Mouse (Mus musculus) stomach, embryonic 16.5 days (tissue): ENCODE measurements at regions not wholly inside any gene's neighbourhood (a gene's known extent, or its start where the extent isn't known, plus 50 kb on each side); places are given as distances from the start of the nearest gene placed in this dataset.

Experiments used
- ATAC-seq: fragments of 200-750 bp; cut with Nextera tagmentation; 2 replicates; pipeline ENCODE4 v1.8.0; 2017; ENCODE audit warnings: moderate number of reproducible peaks, moderate TSS enrichment; ENCODE audit not compliant: insufficient read depth, low FRiP score
- H3K27ac ChIP-seq: fragments of 300-500 bp; sonication (generic); 2 replicates; pipeline ENCODE4 v1.5.1; 2014; ENCODE audit warnings: low read length
- H3K27me3 ChIP-seq: fragments of 300-500 bp; sonication (generic); 2 replicates; pipeline ENCODE4 v1.6.1; 2014; ENCODE audit warnings: low read length, control low read depth, mixed read lengths; ENCODE audit not compliant: control insufficient read depth, insufficient read depth
- H3K36me3 ChIP-seq: fragments of 300-500 bp; sonication (generic); 2 replicates; pipeline ENCODE4 v1.6.1; 2014; ENCODE audit warnings: low read length; ENCODE audit not compliant: control insufficient read depth, insufficient read depth
- H3K4me1 ChIP-seq: fragments of 300-500 bp; sonication (generic); 2 replicates; pipeline ENCODE4 v1.6.1; 2014; ENCODE audit warnings: low read length, control low read depth, mixed read lengths; ENCODE audit not compliant: control insufficient read depth, insufficient read depth
- H3K4me2 ChIP-seq: fragments of 300-500 bp; sonication (generic); 2 replicates; pipeline ENCODE4 v1.6.1; 2014; ENCODE audit warnings: low read depth, low read length, mixed read lengths
- H3K4me3 ChIP-seq: fragments of 300-500 bp; sonication (generic); replicated peaks from 2 replicates; pipeline ENCODE4 v1.5.1; 2014; ENCODE audit warnings: mild to moderate bottlenecking, low read length
- H3K9ac ChIP-seq: fragments of 300-500 bp; sonication (generic); 2 replicates; pipeline ENCODE4 v1.6.1; 2014; ENCODE audit warnings: low read length
- H3K9me3 ChIP-seq: fragments of 300-500 bp; sonication (generic); replicated peaks from 2 replicates; pipeline ENCODE4 v1.6.1; 2016; ENCODE audit warnings: low read length, control low read depth; ENCODE audit not compliant: control insufficient read depth
- WGBS: fragments of 180-500 bp; shearing (Covaris S2); extraction: QIAGEN DNeasy Blood & Tissue Kit; methylation state at CpG from one replicate; pipeline ENCODE4 v1.1.7; 2014; 5-methylcytosine and 5-hydroxymethylcytosine counted together

GRCm38 (mm10) chr5:119579806-119580205 lies 90.7 kb upstream of the Tbx3 start:
- no peaks in the 10 kb centered on the region for H3K36me3 ChIP-seq
- WGBS, result 71% methylated on average over 2 of the region's 2 CpGs
- no peaks in the 10 kb centered on the region for H3K4me1 ChIP-seq
- no peak overlapping the region for H3K4me3 ChIP-seq
- no peak for ATAC-seq
- no peak overlapping the region for H3K9ac ChIP-seq
- no peaks in the 10 kb centered on the region for H3K27me3 ChIP-seq
- no peak overlapping the region for H3K27ac ChIP-seq
- no peak overlapping the region for H3K4me2 ChIP-seq
- H3K9me3 ChIP-seq, result no peaks in the 10 kb centered on the region

- Histone ChIP-seq H3K4me1 (no peaks in the 10 kb centered on the region), H3K4me3 (no peak overlapping the region), H3K36me3 (no peaks in the 10 kb centered on the region), H3K4me2 (no peak overlapping the region), H3K27me3 (no peaks in the 10 kb centered on the region), H3K9me3 (no peaks in the 10 kb centered on the region), H3K27ac (no peak overlapping the region), H3K9ac (no peak overlapping the region)
- ATAC-seq, result no peak
- WGBS, result 30% methylated on average over 6 of the region's 6 CpGs
Observed at GRCm38 (mm10) chr5:119580395-119580794, 90.1 kb upstream of the Tbx3 start.

GRCm38 (mm10) chr5:119580798-119581197 lies 89.7 kb upstream of the Tbx3 start:
- Histone ChIP-seq H3K27me3 (no peaks in the 10 kb centered on the region), H3K9ac (no peak overlapping the region), H3K27ac (no peak overlapping the region), H3K4me2 (no peak overlapping the region), H3K9me3 (no peaks in the 10 kb centered on the region), H3K4me1 (no peaks in the 10 kb centered on the region), H3K36me3 (no peaks in the 10 kb centered on the region), H3K4me3 (no peak overlapping the region)
- ATAC-seq, result no peak
- 51% methylated on average over 2 of the region's 2 CpGs for WGBS

- ATAC-seq, result no peak
- H3K27me3 ChIP-seq, result no peaks in the 10 kb centered on the region
- no peak overlapping the region for H3K4me3 ChIP-seq
- H3K4me2 ChIP-seq, result no peak overlapping the region
- no peak overlapping the region for H3K27ac ChIP-seq
- WGBS, result 83% methylated on average over 2 of the region's 2 CpGs
- H3K36me3 ChIP-seq, result no peaks in the 10 kb centered on the region
- 0 out of 2 replicates have a peak, but pooled peaks cover 8% of the 10 kb centered on the region for H3K4me1 ChIP-seq
- H3K9me3 ChIP-seq, result no peaks in the 10 kb centered on the region
- H3K9ac ChIP-seq, result no peak overlapping the region
Observed at GRCm38 (mm10) chr5:119584389-119584788, 86.1 kb upstream of the Tbx3 start.

- Histone ChIP-seq H3K4me1 (0 out of 2 replicates have a peak, but pooled peaks cover 8% of the 10 kb centered on the region), H3K27ac (no peak overlapping the region), H3K4me3 (no peak overlapping the region), H3K27me3 (no peaks in the 10 kb centered on the region), H3K9ac (no peak overlapping the region), H3K36me3 (no peaks in the 10 kb centered on the region), H3K4me2 (no peak overlapping the region), H3K9me3 (no peaks in the 10 kb centered on the region)
- 88% methylated on average over 5 of the region's 5 CpGs for WGBS
- no peak for ATAC-seq
Observed at GRCm38 (mm10) chr5:119584914-119585313, 85.6 kb upstream of the Tbx3 start.

GRCm38 (mm10) chr5:119586391-119587058 lies 83.9 kb upstream of the Tbx3 start:
- Histone ChIP-seq H3K4me2 (no peak overlapping the region), H3K9me3 (no peaks in the 10 kb centered on the region), H3K36me3 (no peaks in the 10 kb centered on the region), H3K27ac (no peak overlapping the region), H3K9ac (no peak overlapping the region), H3K27me3 (no peaks in the 10 kb centered on the region), H3K4me3 (no peak overlapping the region), H3K4me1 (0 out of 2 replicates have a peak, but pooled peaks cover 8% of the 10 kb centered on the region)
- ATAC-seq, result no peak
- 81% methylated on average over 12 of the region's 12 CpGs for WGBS

GRCm38 (mm10) chr5:119587239-119587811 lies 83.1 kb upstream of the Tbx3 start:
- no peaks in the 10 kb centered on the region for H3K36me3 ChIP-seq
- 0 out of 2 replicates have a peak, but pooled peaks cover 8% of the 10 kb centered on the region for H3K4me1 ChIP-seq
- H3K27ac ChIP-seq, result no peak overlapping the region
- H3K9ac ChIP-seq, result no peak overlapping the region
- H3K9me3 ChIP-seq, result no peaks in the 10 kb centered on the region
- H3K4me2 ChIP-seq, result no peak overlapping the region
- ATAC-seq, result no peak
- WGBS, result 38% methylated on average over 12 of the region's 12 CpGs
- no peaks in the 10 kb centered on the region for H3K27me3 ChIP-seq
- no peak overlapping the region for H3K4me3 ChIP-seq

GRCm38 (mm10) chr5:119588340-119589272 lies 81.9 kb upstream of the Tbx3 start:
- Histone ChIP-seq H3K9ac (no peak overlapping the region), H3K27ac (no peak overlapping the region), H3K27me3 (no peaks in the 10 kb centered on the region), H3K9me3 (no peaks in the 10 kb centered on the region), H3K4me3 (no peak overlapping the region), H3K4me1 (0 out of 2 replicates have a peak, but pooled peaks cover 8% of the 10 kb centered on the region), H3K4me2 (no peak overlapping the region), H3K36me3 (no peaks in the 10 kb centered on the region)
- 23% methylated on average over 9 of the region's 9 CpGs for WGBS
- ATAC-seq, result no peak; the same call in 1 of the 2 replicates

GRCm38 (mm10) chr5:119591271-119591670 lies 79.2 kb upstream of the Tbx3 start:
- no peak for ATAC-seq

More at GRCm38 (mm10) chr5:119591271-119591670, 79.2 kb upstream of the Tbx3 start:
- 78% methylated on average over 5 of the region's 5 CpGs for WGBS
- H3K4me3 ChIP-seq, result no peak overlapping the region
- H3K4me2 ChIP-seq, result no peak overlapping the region
- H3K27ac ChIP-seq, result no peak overlapping the region
- no peaks in the 10 kb centered on the region for H3K36me3 ChIP-seq
- H3K9me3 ChIP-seq, result no peaks in the 10 kb centered on the region
- 0 out of 2 replicates have a peak, but pooled peaks cover 8% of the 10 kb centered on the region for H3K4me1 ChIP-seq
- no peak overlapping the region for H3K9ac ChIP-seq
- no peaks in the 10 kb centered on the region for H3K27me3 ChIP-seq
